Mouse (Mus musculus) neural tube, embryonic 10.5 days (tissue): Measurements from ENCODE around the gene Gpc6.
A peak's percentile ranks its signal among the peaks of the same experiment; 100 is the strongest.

Experiments used
- DNase-seq: peaks from one replicate; pipeline ENCODE4 v3.0.0-alpha.2; 2017; ENCODE audit warnings: low spot score; ENCODE audit errors: extremely low spot score

Gene Gpc6

DNA sequence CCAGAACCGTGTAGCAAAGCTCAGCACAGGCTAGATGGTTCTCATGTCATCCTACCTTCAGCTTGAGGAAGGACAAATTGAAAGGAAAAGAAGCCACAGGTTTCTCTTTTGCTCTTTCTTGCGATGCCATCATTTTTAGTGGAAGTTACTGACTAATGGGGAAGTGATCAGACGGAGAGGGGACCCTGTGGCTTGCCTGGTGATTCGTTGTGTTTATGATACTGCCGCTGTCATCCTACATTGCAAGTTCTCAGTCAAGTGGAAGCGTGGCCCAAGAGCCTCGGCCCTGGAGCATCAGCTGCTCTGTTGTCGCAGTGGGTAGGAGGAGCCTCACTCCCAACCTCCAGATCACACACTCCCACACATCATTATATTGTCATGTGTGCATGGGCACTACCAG is 1065.1 kb downstream of the Gpc6 start:
- DNase-seq: no peak

GRCm38 (mm10) chr14:117992600-117993256 is 1067.6 kb downstream of the Gpc6 start:
- DNase-seq: no peak

- no peak for DNase-seq
Observed at GRCm38 (mm10) chr14:117993845-117994244, 1068.7 kb downstream of the Gpc6 start.

GRCm38 (mm10) chr14:118004434-118004833 is 1079.3 kb downstream of the Gpc6 start:
- no peak for DNase-seq

GRCm38 (mm10) chr14:118005697-118006096 is 1080.6 kb downstream of the Gpc6 start:
- peak; percentile 42 for DNase-seq

DNA sequence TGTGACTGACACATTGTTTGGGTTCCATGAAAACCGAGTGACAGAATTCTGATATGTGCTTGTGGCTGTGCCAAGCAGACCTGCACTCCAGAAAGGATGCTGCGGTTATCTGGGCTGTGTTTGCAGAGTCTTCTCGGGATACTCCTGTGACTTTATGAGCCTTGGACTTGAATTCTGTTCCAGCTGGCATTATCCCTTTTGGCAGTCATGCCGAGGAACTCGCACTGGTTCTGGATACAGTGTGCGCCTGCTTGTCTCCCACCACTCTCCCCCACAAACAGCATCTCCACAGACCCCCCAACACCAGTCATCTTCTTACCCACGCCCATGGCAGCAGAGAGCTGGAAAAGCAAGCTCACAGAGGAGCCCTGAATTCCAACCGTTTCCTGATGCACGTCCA is 1084.4 kb downstream of the Gpc6 start:
- no peak for DNase-seq

GRCm38 (mm10) chr14:118013237-118013636 is 1088.1 kb downstream of the Gpc6 start:
- DNase-seq: no peak

- no peak for DNase-seq
Observed at GRCm38 (mm10) chr14:118019314-118019713, 1094.2 kb downstream of the Gpc6 start.

DNA sequence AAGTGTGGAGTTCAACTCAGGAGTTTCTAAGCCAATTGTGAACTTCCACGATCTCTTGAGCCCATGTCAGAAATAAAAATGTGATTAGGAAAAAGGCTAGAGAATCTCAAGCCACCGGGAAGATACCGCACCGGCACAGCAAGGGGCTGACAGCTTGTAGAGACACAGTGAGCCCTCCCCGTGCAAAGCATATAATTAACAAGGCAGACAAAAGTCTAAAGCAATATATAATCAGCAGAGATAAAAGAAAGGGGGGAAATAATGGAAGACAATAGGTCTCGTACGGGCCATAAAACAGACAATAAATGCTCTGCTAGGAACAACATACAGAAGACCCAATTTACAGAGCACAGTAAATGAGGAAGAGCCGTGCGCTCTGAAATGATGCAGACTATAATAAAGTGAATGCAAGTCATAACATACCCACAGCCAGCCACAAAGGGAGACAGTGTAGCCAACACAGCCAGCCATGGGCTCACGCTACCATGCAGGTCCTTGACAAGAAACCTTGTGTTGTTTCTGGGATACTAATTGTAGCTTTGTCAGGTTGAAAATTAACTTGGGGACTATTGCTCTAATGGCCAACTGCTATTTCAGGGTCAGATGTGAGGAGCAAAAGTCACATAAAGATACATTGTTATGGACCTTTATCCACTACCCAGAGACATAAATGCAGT is 1096.9 kb downstream of the Gpc6 start:
- DNase-seq: no peak
